Mouse (Mus musculus) adrenal gland, postnatal 14 days (tissue): ENCODE results near the gene Polr2j. TPM values are rescaled to one million over a fixed set of nuclear protein-coding genes. Genes with fewer than 3 reads are reported as not detected.
A peak's percentile ranks its signal among the peaks of the same experiment; 100 is the strongest.

ENCODE experiments used
- DNase-seq: peaks from one replicate; pipeline ENCODE4 v3.0.0; 2021; ENCODE audit warnings: mixed read lengths
- long read RNA-seq, 2 experiments: library from polyadenylated mRNA; stranded (forward); transcript quantifications; one replicate each; pipeline ENCODE4 v2.0.0; 2021
- total RNA-seq: library from RNA; stranded (reverse); gene quantifications from 2 replicates; pipeline ENCODE4 v1.2.3, GENCODE M21; 2021

The Polr2j gene
- total RNA-seq: 82.7 and 86.4 TPM in 2 replicates
- long read RNA-seq, experiment 1, transcript Polr2j-201 (4 exons, 646 nt): major isoform, 57 of 58 reads
- long read RNA-seq, experiment 1, partial matches to known transcripts: 0 of 58 reads
- long read RNA-seq, experiment 1, other reads (novel, unspliced or antisense): 0 of 58 reads
- long read RNA-seq, experiment 2, transcript Polr2j-201 (4 exons, 646 nt): major isoform, 69 of 71 reads
- long read RNA-seq, experiment 2, partial matches to known transcripts: 0 of 71 reads
- long read RNA-seq, experiment 2, other reads (novel, unspliced or antisense): 2 of 71 reads

DNA sequence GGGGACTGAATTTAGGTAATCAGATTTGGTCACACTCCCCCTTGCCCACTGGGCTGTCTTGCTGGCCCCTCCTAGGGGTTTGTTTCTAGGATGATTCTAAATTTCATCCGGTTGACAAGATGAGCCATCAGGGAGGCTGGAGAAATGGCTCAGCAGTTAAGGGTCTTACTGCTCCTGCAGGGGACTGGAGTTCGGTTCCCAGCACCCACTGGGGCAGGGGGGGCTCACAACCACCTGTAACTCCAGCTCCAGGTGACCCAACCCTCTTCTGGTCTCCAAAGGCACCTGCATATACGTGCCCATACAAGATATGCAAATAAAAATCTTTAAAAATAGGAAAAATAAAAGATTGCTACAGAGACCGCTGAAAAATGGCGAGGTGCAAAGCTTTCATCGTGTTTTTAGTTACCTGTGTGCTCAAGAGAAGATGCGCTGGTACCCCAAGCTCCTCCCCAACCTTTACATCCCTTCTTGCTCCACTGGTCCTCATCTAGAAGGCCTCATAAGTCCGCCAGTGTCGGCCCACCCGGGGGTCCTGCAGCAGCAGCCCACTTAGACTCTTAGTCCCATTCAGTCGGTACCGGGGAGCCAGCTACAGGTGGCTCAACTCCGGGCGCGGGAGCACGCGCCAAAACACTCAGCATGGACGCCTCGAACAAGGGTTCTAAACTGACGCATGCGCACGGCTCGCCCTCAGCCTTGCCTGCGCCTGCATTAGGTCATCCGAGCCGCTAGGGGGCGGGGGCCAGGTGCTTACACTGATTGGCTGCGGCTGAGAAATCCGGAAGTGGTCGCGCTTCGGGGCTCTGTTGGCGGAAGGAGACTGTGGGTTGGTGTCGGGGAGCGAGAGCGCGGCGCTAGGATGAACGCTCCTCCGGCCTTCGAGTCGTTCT is at the start of gene Polr2j:
TSS of gene Polr2j (plus strand) at position 741 of the 893 bp plus-strand sequence.
- peak; percentile 99 for DNase-seq

DNA sequence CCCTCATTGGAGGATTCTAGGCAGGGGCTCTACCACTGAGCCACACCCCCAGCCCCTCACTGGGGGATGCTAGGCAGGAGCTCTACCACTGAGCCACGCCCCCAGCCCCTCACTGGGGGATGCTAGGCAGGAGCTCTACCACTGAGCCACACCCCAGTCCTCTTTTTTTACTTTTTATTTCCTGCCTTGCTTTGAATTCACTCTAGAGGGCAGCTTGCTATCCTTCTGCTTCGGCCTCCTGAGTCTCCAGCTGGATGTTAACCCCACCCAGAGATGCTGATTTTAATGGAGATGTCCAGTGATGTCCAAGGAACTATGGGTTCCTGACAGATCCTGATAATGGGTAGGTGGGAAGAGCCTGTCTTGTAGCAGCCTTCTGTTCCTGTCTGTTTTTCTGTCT is 47.0 kb upstream of the Polr2j start:
- no peak for DNase-seq

DNA sequence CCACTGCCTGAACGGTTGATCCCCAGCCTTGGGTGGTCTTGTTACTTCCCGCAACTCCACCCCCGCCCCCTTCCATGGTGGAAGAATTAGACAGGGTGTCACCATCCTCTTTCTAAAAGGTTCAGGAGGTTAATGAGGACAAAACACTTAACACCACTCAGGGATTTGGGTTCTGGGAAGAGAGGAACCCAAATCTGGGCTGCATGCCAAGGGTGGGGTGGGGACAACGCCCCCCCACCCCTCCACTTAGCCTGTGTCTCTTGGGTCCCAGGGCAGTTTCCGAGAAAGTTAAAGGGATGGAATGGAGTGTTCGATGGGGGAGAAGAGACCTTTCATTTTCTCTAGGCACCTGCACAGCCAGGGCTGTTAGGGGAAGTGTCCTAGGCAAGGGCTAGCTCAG is 43.4 kb upstream of the Polr2j start:
- no peak for DNase-seq

DNA sequence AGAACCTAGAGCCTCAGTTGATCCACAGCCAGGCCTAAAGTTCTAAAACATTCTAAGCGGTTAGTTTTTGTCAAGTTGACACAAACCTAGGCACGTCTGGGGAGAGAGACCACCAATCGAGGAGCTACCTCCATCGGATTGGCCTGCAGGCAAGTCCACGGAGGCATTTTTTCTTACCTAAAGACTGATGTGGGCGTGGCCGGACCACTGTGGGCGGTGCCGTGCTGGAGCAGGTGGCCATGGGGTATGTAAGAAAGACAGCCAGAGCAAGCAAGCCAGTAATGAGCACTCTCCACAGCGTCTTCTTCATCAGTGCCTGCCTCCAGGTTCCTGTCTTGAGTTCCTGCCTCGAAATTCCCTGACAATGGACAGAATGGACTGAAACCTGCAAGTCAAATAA is 42.9 kb upstream of the Polr2j start:
- DNase-seq: no peak

DNA sequence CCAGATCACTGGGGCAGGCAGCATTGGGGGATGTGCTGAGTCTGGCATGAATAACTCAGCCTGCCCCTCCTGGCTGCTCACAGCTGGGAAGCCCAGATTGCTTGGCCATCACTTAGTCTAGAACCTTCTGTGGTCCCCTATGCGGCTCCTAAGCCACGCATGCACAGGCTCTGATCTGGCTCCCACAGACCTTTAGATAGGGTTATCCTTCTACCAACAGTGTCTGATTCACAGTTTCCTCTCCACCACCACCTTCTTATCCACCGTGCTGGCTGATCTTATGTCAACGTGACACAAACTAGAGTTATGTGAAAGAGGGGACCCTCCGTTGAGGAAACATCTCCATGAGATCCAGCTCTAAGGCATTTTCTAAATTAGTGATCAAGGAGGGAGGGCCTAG is 41.4 kb upstream of the Polr2j start:
- no peak for DNase-seq

DNA sequence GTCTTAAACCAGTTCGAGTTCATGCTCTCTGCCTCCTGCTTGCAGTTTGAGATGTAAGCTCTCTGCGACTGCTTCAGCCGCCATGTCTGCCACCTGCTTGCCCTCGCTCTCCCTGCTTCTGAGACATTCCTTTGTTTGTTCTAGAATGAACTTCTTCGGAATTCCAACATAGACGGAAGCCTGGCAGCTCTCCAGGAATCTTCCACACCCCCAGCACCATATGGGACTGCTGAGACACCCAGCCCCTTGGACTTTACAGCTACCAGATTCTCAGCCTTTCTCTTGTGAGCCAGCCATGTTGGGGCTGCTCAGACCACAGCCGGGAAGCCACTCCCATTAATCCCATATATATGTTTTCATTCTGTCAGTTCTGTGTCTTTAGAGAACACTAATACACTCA is 40.1 kb upstream of the Polr2j start:
- no peak for DNase-seq

DNA sequence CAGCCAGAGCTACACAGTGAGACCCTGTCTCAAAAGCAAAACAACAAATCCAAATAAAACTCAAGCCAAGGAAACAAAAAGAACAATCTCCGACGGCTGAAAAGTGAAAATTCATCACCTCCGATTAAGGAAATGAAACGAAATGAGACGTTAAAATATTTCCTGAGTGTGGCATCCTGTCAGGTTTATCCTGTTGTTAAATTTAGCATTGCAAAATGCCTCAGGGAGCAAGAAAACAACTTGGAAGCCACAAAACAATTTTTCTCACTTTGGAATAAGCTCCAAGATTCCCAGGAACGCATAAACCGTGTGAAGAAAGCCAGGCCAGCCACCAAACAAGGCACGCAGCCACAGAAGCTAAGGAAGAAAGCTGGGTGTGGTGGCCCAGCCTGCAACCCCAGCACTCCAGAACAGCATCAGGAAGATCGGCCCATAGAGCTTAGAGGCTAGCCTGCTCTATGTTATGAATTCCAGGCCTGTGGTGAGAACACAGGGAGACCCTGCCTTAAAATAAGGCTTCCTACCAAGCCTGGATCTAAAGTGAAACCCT is 39.4 kb upstream of the Polr2j start:
- DNase-seq: no peak

DNA sequence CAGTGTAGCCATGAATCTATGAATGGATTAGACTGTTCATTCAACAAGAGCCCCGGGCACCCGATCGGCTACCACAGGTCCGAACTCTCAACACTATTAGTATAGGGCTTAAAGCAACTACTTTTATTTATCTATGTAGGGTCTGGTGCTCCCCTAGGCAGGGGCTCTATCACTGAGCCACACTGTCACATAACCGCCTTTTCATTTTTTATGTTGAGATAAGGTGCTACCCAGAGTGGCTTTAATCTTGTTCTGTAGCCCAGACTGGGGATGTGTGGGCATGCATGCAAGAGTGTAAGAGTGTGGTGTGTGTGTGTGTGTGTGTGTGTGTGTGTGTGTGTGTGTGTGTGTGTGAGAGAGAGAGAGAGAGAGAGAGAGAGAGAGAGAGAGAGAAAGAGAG is 38.3 kb upstream of the Polr2j start:
- no peak for DNase-seq

DNA sequence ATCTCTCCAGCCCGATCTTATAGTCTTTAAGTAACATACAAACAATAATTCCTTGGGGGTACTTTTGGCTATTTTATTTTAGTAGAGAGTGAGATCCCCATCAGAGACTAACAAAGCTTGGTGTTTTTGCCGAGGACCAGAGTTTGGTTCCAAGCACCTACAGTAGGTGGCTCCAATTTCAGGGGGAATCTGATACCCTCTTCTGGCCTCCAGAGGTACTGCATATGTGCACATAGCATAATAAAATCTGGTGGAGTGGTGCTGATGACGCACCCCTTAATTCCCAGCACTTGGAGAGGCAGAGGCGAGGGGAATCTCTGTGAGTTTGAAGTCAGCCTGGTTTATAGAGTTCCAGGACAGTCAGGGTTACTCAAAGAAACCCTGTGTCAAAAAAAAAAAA is 34.1 kb upstream of the Polr2j start:
- no peak for DNase-seq

DNA sequence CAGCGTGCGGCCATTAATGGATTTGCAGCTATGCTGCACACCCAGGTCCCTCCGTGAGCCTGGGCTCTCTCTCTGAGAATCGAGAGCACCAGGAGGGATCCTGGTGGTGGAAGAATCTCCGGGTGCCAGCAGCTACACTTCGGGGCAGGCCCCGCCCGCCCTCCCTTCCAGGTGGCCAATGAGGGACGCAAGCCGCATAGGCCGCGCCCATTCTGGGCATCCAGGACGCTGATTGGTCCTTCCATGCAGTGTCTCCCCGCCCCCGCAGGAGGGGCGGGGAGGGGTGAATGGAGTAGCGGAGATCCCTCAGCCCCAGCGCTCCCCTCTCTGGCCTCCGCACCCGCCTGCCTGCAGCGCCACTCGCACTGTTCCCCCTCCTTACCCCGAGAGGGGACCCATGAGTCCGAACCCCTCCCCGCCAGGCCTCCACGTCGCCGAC is 32.7 kb upstream of the Polr2j start, which contains the start of gene Rasa4:
TSS of gene Rasa4 (plus strand) at position 248 of the 439 bp plus-strand sequence.
- DNase-seq: peak; percentile 96

DNA sequence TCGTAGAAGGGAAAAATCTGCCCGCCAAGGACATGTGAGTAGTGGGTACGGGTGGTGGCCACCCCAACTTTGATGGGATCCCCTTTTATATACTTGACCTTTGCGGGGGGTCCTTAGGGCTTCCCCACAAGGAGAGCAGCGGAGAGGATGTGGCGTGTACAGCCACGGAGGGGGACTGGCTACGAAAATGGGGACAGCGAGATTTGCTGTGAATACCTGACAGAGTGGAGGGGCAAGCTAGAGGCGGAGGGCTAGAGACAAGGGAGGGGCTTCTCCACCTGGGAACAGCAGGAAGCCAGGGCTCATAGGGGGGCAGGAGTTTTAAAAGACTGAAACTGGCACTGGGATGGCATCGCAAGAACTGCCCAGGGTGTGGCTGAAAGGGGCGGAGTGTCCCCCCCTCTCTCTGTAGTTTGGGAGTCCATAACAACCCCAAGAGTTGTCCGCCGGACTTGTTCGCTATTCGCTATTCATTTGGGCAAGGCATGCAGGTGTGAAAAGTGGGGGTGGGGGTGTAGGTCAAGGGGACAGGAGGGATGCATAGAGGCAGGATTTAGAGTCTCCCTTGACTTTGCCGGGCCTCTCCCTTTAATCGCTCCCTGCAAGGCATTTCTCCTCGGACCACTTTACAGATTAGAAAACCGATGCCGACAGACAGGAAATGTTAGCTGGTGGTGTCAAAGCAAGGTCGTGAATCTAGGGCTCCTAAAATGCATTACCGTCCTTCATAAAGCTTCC is 32.1 kb upstream of the Polr2j start:
- peak; percentile 47 for DNase-seq

DNA sequence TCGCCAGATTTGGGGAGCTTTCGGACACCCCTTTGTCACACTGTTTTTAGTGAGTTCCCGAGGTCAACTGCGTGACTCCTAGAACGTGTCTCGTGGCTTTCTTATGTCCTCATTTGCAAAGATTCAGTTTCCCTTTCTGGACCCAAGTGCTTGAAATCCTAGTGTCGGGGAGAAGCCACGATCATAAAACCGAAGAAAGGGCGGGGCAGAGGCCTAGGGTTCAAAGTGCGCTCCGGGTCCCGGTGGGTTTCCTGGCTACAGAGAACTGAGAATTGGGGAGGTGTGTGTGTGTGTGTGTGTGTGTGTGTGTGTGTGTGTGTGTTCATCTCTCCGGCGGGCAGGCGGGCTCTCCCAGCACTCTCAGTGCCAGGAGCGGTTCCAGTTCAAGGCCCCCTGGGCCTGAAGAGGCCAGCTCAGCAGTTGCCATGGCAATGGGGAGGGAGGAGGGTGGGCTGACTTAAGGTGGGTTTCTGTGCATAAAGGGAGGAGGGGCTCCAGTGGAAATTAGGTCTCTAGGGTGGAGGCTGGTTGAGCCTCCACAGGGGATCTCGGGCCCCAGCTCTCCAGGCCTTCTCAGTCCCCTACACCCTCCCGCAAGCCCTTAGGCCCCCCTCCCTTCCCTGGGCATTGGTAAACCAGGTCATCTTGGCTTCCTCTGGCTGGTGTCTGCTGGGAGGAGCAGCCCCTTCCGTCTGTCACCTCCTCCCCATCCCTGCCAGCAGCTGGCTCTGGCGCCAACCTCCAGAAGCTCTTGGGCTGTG is 31.4 kb upstream of the Polr2j start:
- peak; percentile 82 for DNase-seq

DNA sequence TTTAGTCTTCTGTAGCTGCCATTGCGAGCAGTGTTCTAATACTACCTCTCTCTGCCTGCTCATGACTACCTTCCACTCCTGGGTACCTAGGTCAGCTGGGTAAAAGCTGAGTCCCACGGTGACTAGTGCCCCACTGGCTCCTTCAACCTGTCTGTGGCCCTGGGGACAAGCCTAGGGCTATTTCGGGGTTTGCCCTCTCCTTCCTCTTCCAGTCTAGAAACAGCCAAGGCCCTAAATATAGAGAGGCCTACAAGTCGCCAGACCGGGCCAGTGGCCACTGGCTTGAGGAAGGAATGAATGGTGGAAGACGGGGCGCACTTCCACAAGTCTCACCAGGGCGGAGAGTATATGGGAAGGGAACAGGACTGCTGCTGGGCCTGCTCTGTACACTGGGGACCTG is 30.1 kb upstream of the Polr2j start:
- no peak for DNase-seq

DNA sequence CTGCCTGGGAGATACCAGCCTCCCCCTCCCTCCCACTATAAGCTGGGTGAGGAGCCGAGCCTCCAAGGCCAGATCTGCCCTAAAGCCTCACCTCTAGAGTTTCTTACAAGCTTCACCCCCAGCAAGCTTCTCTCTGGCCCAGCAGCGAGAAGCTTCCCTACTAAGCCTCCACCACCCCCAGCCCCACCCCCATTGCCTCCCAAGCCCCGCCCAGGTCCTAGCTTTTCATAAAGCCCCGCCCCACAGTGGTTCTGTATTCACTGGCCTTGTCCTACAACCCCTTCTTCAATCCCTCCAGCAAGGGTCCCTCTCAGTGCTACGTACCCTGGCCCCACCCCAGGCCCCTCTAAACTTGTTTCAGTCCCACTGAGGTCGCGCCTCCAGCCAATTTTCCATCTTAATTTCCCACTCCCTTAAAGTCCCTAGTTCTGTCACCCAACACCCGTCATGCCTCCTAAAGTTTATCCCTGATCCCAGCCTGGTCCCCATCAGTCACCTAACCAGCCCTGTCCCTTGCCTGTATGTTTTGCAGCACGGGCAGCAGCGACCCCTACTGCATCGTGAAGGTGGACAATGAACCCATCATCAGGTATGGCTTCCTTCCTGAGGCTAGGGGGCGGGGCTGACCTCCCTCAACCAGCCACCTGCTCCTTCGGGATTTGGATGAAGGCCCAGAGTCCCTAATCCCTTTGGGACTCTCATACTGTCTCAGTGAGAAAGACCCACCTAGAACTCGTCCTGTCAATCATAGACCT is 27.4 kb upstream of the Polr2j start:
- DNase-seq: no peak

DNA sequence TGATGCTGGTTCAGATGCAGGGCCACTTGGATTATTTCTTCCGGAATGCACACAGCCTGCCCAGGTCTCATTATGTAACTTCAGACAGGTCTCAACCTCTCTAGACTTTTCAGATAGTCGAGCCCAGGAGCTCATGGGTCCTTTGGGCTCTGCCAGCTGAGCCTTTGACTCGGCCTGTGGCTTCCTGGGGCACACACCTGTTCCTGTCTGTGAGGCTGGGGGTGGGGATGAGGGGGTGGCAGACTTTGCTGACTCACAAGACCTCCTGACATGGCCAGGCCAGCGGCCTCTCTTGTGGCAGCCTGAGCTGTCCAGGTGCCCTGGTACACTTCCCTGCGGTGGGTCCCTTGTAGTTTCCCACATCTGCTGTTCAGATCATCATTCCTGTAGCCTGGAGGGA is 24.5 kb upstream of the Polr2j start:
- no peak for DNase-seq

DNA sequence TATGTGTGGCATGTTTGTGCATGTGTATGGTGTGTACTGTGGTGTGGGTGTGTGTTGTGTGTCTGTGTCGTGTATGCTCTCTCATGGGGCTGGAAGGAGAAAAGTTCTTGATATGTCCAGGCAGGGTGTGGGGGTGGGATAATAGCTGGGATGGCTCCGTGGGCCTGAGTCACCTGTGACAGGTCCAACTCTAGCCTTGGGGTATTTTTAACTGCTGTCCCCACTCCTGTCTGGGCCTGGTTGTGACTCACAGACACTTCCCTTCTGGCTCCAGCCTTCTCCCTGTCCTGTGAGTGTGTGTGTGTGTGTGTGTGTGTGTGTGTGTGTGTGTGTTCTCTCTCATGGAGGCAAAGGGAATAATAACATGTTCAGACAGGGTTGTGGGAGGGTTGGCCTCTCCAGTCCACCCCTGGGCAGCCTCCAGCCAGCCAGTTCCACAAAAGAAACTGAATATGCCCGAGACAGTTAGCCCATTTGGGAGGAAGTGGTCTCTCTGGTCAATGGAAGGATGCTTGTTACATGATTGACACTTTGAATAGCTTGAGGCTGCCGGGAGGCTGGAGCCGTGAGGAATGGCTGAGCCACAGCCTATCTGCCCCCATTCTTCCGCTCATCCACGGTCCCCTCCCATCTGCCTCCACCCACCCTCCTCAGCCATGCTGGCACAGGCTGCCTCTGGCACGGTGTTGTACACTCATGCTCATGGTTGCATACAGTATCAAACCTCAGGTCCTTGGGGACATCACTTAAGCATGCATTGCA is 22.0 kb upstream of the Polr2j start:
- peak; percentile 33 for DNase-seq

DNA sequence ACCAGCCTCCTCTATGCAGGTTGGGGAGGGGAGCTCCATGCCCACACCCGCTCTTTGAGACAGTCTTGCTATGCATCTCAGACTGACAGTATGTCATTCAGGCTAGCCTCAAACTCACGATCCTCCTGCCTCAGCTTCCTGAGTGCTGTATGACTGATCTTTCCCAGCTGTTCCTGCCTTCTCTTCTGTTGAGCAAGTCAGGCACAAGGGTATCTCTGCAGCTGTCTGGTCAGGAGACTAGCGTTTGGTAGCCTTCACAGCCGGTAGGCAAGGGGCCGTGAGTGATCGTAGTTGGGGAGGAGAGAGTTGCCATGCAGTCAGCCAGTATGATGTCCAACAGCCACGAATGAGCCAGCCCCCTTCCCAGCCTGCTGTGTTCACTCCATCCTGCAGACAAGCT is 21.3 kb upstream of the Polr2j start:
- DNase-seq: no peak

DNA sequence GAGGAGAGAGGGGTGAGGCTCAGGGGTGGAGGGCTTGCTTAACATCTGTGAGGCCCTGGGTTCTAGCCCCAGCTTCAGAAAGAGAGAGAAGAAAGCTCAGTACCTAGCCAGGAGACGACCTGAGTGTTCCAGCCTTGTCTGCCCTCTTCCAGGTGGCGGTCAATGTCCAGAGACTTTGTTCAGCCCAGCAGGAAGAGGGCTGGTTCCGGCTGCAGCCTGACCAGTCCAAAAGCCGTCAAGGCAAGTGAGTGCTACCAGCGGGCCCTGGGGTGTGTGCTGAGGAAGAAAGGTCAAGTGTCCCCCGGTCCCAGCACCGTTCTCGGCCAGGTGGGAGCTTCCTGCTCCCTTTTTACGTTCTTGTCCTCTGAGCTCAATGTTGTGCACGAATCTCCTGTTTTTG is 17.9 kb upstream of the Polr2j start:
- DNase-seq: no peak

DNA sequence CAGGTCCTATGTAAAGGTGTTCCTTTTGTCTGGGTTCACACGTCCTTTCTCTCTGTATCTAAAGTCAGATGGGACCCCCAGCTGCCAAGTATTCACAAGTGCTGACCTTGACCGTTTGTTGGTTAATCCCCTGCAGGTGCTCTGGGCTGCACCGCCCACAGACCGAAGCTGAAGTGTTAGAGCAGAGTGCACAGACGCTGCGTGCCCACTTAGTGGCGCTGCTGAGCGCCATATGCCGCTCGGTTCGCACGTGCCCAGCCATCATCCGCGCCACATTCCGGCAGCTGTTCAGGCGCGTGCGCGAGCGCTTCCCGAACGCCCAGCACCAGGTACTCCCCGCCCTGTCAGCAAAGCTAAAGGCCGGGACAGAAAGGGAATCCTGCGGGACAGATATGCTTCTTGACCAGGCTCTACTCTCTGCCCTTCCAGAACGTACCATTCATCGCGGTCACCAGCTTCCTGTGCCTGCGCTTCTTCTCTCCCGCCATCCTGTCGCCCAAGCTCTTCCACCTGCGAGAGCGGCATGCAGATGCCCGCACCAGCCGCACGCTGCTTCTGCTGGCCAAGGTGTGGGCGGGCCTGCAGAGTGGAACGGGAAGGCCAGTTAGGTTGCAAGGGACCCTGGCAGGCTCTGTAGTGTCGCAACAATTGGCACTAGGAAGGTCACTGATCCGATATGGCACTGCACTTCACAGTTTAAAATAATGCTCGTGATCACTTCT is 14.2 kb upstream of the Polr2j start:
- peak; percentile 83 for DNase-seq
